Mouse (Mus musculus): ENCODE measurements at regions not wholly inside any gene's neighbourhood (a gene's known extent, or its start where the extent isn't known, plus 50 kb on each side); places are given as distances from the start of the nearest gene placed in this dataset.

GRCm38 (mm10) chr3:58056191-58057063 is 208.5 kb upstream of the Pfn2 start:
- no peak for TF ChIP-seq MEF2A (IDR thresholded peaks at IDR 0.05; ENCODE audit: extremely low read depth, insufficient replicate concordance, low read depth, low read length, poor library complexity, severe bottlenecking)
- no peak for TF ChIP-seq POLR2A (IDR thresholded peaks at IDR 0.05; ENCODE audit: control insufficient read depth in 1 of 2, insufficient read depth in 1 of 2, low read depth in 1 of 2, low read length in 2 of 2, poor library complexity in 1 of 2)
- no peak for TF ChIP-seq CTCF (IDR thresholded peaks at IDR 0.05 in 2 of 3, conservative IDR thresholded peaks at IDR 0.05 in 1 of 3; ENCODE audit: control insufficient read depth in 1 of 3, insufficient read depth in 1 of 3, low read depth in 2 of 3, low read length in 3 of 3, poor library complexity in 1 of 3, severe bottlenecking in 1 of 3)
- no peak for TF ChIP-seq ZC3H11A (IDR thresholded peaks at IDR 0.05; ENCODE audit: low read depth, low read length)
- peak; percentile 82 for TF ChIP-seq MAX (IDR thresholded peaks at IDR 0.05; ENCODE audit: low read length)
- TF ChIP-seq CHD1 (IDR thresholded peaks at IDR 0.05; ENCODE audit: low read depth, low read length), result no peak
- no peak for TF ChIP-seq UBTF (IDR thresholded peaks at IDR 0.05; ENCODE audit: borderline replicate concordance, insufficient read depth, low read depth, low read length)
- peak; percentile 93 for TF ChIP-seq GATA1 (IDR thresholded peaks at IDR 0.05; ENCODE audit: low read depth, low read length)

All from MEL (cell line).